In genomic region chr8:111748766-111749165, GRCm38 (mm10) we compare ENCODE assay signal across 22 mouse cellular contexts. TPM values are rescaled to one million over a fixed set of nuclear protein-coding genes. Genes with fewer than 3 reads are reported as not detected.
DNase-seq lines count a peak whose midpoint lies in the region; ATAC-seq and TF ChIP-seq lines count a peak whose summit lies in the region.
"Had no signal": no experiment of that assay in that cellular context is flagged by ENCODE, and none has a peak within 500 bp of the region (broad histone marks: within the 10 kb centered on the region; RNA-seq: fewer than 3 reads in every experiment).

No protein-coding gene starts in this region.

- no peaks in the 10 kb centered on the region for H3K36me3 ChIP-seq in intestine, embryonic 16.5 days (ENCODE audit: control insufficient read depth, insufficient read depth, low read length)
- H3K36me3 ChIP-seq in intestine, embryonic 15.5 days: no peaks in the 10 kb centered on the region
- H3K36me3 ChIP-seq in small intestine, adult 2 months (ENCODE audit: control insufficient read depth, insufficient read depth, low read length): no peaks in the 10 kb centered on the region
- H3K36me3 ChIP-seq: embryonic facial prominence, embryonic 12.5 days; forebrain, embryonic 12.5 days; heart, embryonic 10.5 days; hindbrain, embryonic 13.5 days had no signal

- no peaks in the 10 kb centered on the region for H3K9me3 ChIP-seq in intestine, embryonic 16.5 days (ENCODE audit: control insufficient read depth, low read length)
- no peaks in the 10 kb centered on the region for H3K9me3 ChIP-seq in intestine, embryonic 15.5 days
- H3K9me3 ChIP-seq: embryonic facial prominence, embryonic 12.5 days; forebrain, embryonic 12.5 days; heart, embryonic 10.5 days; hindbrain, embryonic 13.5 days had no signal

- WGBS in intestine, embryonic 16.5 days: 52% methylated on average over 6 of the region's 6 CpGs
- 55% methylated on average over 6 of the region's 6 CpGs for WGBS in intestine, embryonic 15.5 days
- 64% methylated on average over 6 of the region's 6 CpGs for WGBS in small intestine, adult 2 months

- TF ChIP-seq POLR2A in small intestine, adult 2 months (IDR thresholded peaks at IDR 0.05; ENCODE audit: low read depth, low read length): no peak

- no peak for TF ChIP-seq CTCF in small intestine, adult 2 months (IDR thresholded peaks at IDR 0.05; ENCODE audit: extremely low read depth, insufficient read length, insufficient replicate concordance, low read depth, low read length)

- ATAC-seq in intestine, embryonic 16.5 days: no peak
- no peak for ATAC-seq in intestine, embryonic 15.5 days
- ATAC-seq: forebrain, embryonic 16.5 days; Patski had no signal

- H3K4me2 ChIP-seq in intestine, embryonic 16.5 days (ENCODE audit: low read depth, low read length): no peak overlapping the region
- H3K4me2 ChIP-seq in intestine, embryonic 15.5 days (replicated peaks): no peak overlapping the region
- H3K4me2 ChIP-seq: embryonic facial prominence, embryonic 12.5 days; forebrain, embryonic 12.5 days; hindbrain, embryonic 13.5 days had no signal

- peak; percentile 99 for DNase-seq in R1 (ENCODE audit: low read depth, low spot score)
- no peak for DNase-seq in layer of hippocampus, adult 11-12 months (ENCODE audit: low spot score)
- DNase-seq in gastrocnemius, postnatal 25 days: no peak
- DNase-seq: adrenal gland, adult 8-10 months; adrenal gland, postnatal 36 days; cerebellum, adult 9-10 months; cerebellum, postnatal 25 days; gastrocnemius, postnatal 14 days; heart, postnatal 14 days; kidney, adult 11 months had no signal

- no peak overlapping the region for H3K9ac ChIP-seq in intestine, embryonic 16.5 days (ENCODE audit: low read depth, low read length)
- H3K9ac ChIP-seq in intestine, embryonic 15.5 days: no peak overlapping the region
- H3K9ac ChIP-seq: embryonic facial prominence, embryonic 12.5 days; forebrain, embryonic 12.5 days; hindbrain, embryonic 13.5 days had no signal

- H3K27me3 ChIP-seq in intestine, embryonic 16.5 days (replicated peaks; ENCODE audit: control insufficient read depth, insufficient read depth, low read length): no peaks in the 10 kb centered on the region
- no peaks in the 10 kb centered on the region for H3K27me3 ChIP-seq in intestine, embryonic 15.5 days (replicated peaks)
- no peaks in the 10 kb centered on the region for H3K27me3 ChIP-seq in small intestine, adult 2 months (ENCODE audit: control insufficient read depth, insufficient read depth, low read length)
- H3K27me3 ChIP-seq: embryonic facial prominence, embryonic 12.5 days; hindbrain, embryonic 13.5 days; Patski had no signal

- H3K4me3 ChIP-seq in intestine, embryonic 16.5 days (ENCODE audit: low read length): no peak overlapping the region
- H3K4me3 ChIP-seq in intestine, embryonic 15.5 days (replicated peaks): no peak overlapping the region
- no peak overlapping the region for H3K4me3 ChIP-seq in small intestine, adult 2 months (ENCODE audit: low read depth, low read length)
- H3K4me3 ChIP-seq: embryonic facial prominence, embryonic 12.5 days; forebrain, embryonic 12.5 days; heart, embryonic 10.5 days; hindbrain, embryonic 13.5 days had no signal

- peaks cover 35% of the 10 kb centered on the region for H3K4me1 ChIP-seq in intestine, embryonic 16.5 days (ENCODE audit: control insufficient read depth, insufficient read depth, low read length)
- H3K4me1 ChIP-seq in intestine, embryonic 15.5 days (replicated peaks): peaks cover 25% of the 10 kb centered on the region
- H3K4me1 ChIP-seq in small intestine, adult 2 months (ENCODE audit: control insufficient read depth, insufficient read depth, insufficient read length, low read length): peaks cover 27% of the 10 kb centered on the region

- H3K27ac ChIP-seq in intestine, embryonic 16.5 days (ENCODE audit: low read length): peak overlapping the region; percentile 75; the same call in 1 of the 2 replicates
- no peak overlapping the region for H3K27ac ChIP-seq in intestine, embryonic 15.5 days
- peak overlapping the region; percentile 90 for H3K27ac ChIP-seq in small intestine, adult 2 months (ENCODE audit: insufficient read depth, low read depth, low read length)
- H3K27ac ChIP-seq: embryonic facial prominence, embryonic 12.5 days; forebrain, embryonic 12.5 days; hindbrain, embryonic 13.5 days had no signal

RNA-seq across cellular contexts. Expression of gene Bcar1, which starts 5.2 kb away (rescaled TPM):
- 44.6 and 48.5 TPM in 2 replicates for polyA plus RNA-seq in intestine, embryonic 16.5 days (2015; fragmentation: Nextera tagmentation; extraction: Ambion mirVana)
- polyA plus RNA-seq in intestine, embryonic 15.5 days (2015; fragmentation: Nextera tagmentation; extraction: Ambion mirVana): 40.8 and 44.2 TPM in 2 replicates
- polyA plus RNA-seq in small intestine, adult 2 months (2012; rRNA removed): 84.1 and 251 TPM in 2 replicates
- total RNA-seq in gastrocnemius, postnatal 25 days (2021): 1 to 10 TPM; 8.7 to 9.7 TPM
- total RNA-seq: hematopoietic stem cell, adult 5-6 weeks had no signal

RNA-seq across cellular contexts. Expression of gene Ctrb1, which starts 58.0 kb away (rescaled TPM):
- 1,904 and 2,500 TPM in 2 replicates for polyA plus RNA-seq in intestine, embryonic 16.5 days (2015; fragmentation: Nextera tagmentation; extraction: Ambion mirVana)
- 1,145 and 3,143 TPM in 2 replicates for polyA plus RNA-seq in intestine, embryonic 15.5 days (2015; fragmentation: Nextera tagmentation; extraction: Ambion mirVana)
- polyA plus RNA-seq in small intestine, adult 2 months (2012; rRNA removed): 138 and 67,254 TPM in 2 replicates
- not detected for total RNA-seq in gastrocnemius, postnatal 25 days (2021)
- total RNA-seq: adrenal gland, adult 8-10 months; CH12.LX; heart, postnatal 14 days; hematopoietic stem cell, adult 5-6 weeks had no signal
- polyA plus RNA-seq: embryonic facial prominence, embryonic 12.5 days; forebrain, embryonic 12.5 days; forebrain, embryonic 16.5 days; heart, embryonic 10.5 days; heart, embryonic 14.5 days; hindbrain, embryonic 13.5 days; Patski had no signal
